ENCODE assay signal across 8 mouse cellular contexts in genomic region chr8:13785764-13786299, GRCm38 (mm10). TPM values are rescaled to one million over a fixed set of nuclear protein-coding genes. Genes with fewer than 3 reads are reported as not detected.
DNase-seq lines count a peak whose midpoint lies in the region; ATAC-seq and TF ChIP-seq lines count a peak whose summit lies in the region.

No protein-coding gene starts in this region.

- WGBS in forebrain, embryonic 15.5 days = under 1% methylated on average over 40 of the region's 47 CpGs
- WGBS in lung, adult 2 months = under 1% methylated on average over 47 of the region's 47 CpGs

- intact Hi-C loops in heart, postnatal 25 days (cut with DNase I) = loop anchor here (2.0 to 5.0 kb wide), 2 partner anchors 29 to 101 kb away; partner anchors contain the start of gene Cdc16

- peaks cover 30% of the 10 kb centered on the region for H3K36me3 ChIP-seq in forebrain, embryonic 15.5 days

- no peaks in the 10 kb centered on the region for H3K27me3 ChIP-seq in forebrain, embryonic 15.5 days

- DNase-seq in ES-CJ7 (ENCODE audit: low read depth, low spot score) = peak; percentile 98
- DNase-seq in cerebellum, adult 11 months = peak; percentile 94
- DNase-seq in heart, postnatal 25 days (ENCODE audit: low spot score) = peak; percentile 89
- peak; percentile 87 to 96 for DNase-seq in layer of hippocampus, adult 18-20 months (ENCODE audit: low spot score in 2 of 2)
- DNase-seq in lung, adult 2 months = peak; percentile 96
- peak; percentile 85 to 88 for DNase-seq in thymus, adult 18-20 months

- TF ChIP-seq CTCF in lung, adult 2 months (IDR thresholded peaks at IDR 0.05; ENCODE audit: insufficient read depth, low read length) = peak; percentile 53

- H3K9ac ChIP-seq in forebrain, embryonic 15.5 days (replicated peaks) = peak overlapping the region; percentile 95

- peak; percentile 43; the same call in 1 of the 2 replicates for TF ChIP-seq POLR2A in lung, adult 2 months (IDR thresholded peaks at IDR 0.05; ENCODE audit: borderline replicate concordance, extremely low read depth, low read depth, low read length)

- peak; percentile 96 for ATAC-seq in forebrain, embryonic 15.5 days (replicated peaks)
- peak; percentile 66 for ATAC-seq in neutrophil, adult 5-6 weeks (ENCODE audit: extremely low read depth, insufficient number of reproducible peaks, low FRiP score, poor library complexity, severe bottlenecking)

- no peaks in the 10 kb centered on the region for H3K9me3 ChIP-seq in forebrain, embryonic 15.5 days

- peaks cover 20% of the 10 kb centered on the region for H3K4me1 ChIP-seq in forebrain, embryonic 15.5 days
- peaks cover 4% of the 10 kb centered on the region; the same call in 1 of the 2 replicates for H3K4me1 ChIP-seq in lung, adult 2 months (ENCODE audit: control insufficient read depth, insufficient read depth, low read length)

- peak overlapping the region; percentile 98 for H3K27ac ChIP-seq in forebrain, embryonic 15.5 days (replicated peaks)

- peak overlapping the region; percentile 84 for H3K4me2 ChIP-seq in forebrain, embryonic 15.5 days (replicated peaks)

- H3K4me3 ChIP-seq in forebrain, embryonic 15.5 days = peak overlapping the region; percentile 68
- peak overlapping the region; percentile 76 for H3K4me3 ChIP-seq in lung, adult 2 months (replicated peaks; ENCODE audit: extremely low read depth, low read depth, low read length)

RNA-seq across cellular contexts. Expression of gene Upf3a, which starts 0.4 kb away (rescaled TPM):
- 43.9 and 46.8 TPM in 2 replicates for polyA plus RNA-seq in forebrain, embryonic 15.5 days (2015; fragmentation: Nextera tagmentation; extraction: Ambion mirVana)
- total RNA-seq in heart, postnatal 25 days (2021) = 10 to 100 TPM in 1 of 2 experiments, 1 to 10 TPM in 1; 8.6 to 10.4 TPM
- total RNA-seq in layer of hippocampus, adult 18-20 months (2021) = 10 to 100 TPM; 31.3 to 36.8 TPM
- 8.5 and 9.9 TPM in 2 replicates for polyA plus RNA-seq in lung, adult 2 months (2012; rRNA removed)
- total RNA-seq in neutrophil, adult 5-6 weeks (2017) = 30.1 and 34.1 TPM in 2 replicates

RNA-seq across cellular contexts. Expression of gene Cdc16, which starts 28.4 kb away (rescaled TPM):
- 182 and 187 TPM in 2 replicates for polyA plus RNA-seq in forebrain, embryonic 15.5 days (2015; fragmentation: Nextera tagmentation; extraction: Ambion mirVana)
- total RNA-seq in heart, postnatal 25 days (2021) = 10 to 100 TPM; 29.0 to 31.6 TPM
- 10 to 100 TPM; 51.9 to 52.4 TPM for total RNA-seq in layer of hippocampus, adult 18-20 months (2021)
- polyA plus RNA-seq in lung, adult 2 months (2012; rRNA removed) = 31.2 TPM in 2 replicates
- total RNA-seq in neutrophil, adult 5-6 weeks (2017) = 37.8 and 38.2 TPM in 2 replicates

RNA-seq across cellular contexts. Expression of gene AF366264, which starts 52.4 kb away (rescaled TPM):
- not detected in 2 replicates for polyA plus RNA-seq in forebrain, embryonic 15.5 days (2015; fragmentation: Nextera tagmentation; extraction: Ambion mirVana)
- not detected for total RNA-seq in heart, postnatal 25 days (2021)
- total RNA-seq in layer of hippocampus, adult 18-20 months (2021) = not detected
- not detected in 2 replicates for polyA plus RNA-seq in lung, adult 2 months (2012; rRNA removed)
- total RNA-seq in neutrophil, adult 5-6 weeks (2017) = not detected in 2 replicates

Comparison
In these comparisons a context has a peak if more than half of its experiments do, and no peak if none do; other contexts are left out.
1. Peak in every context shown above with its lines: DNase-seq, ATAC-seq, H3K4me3 ChIP-seq and H3K27ac ChIP-seq.